In genomic region chr8:107435962-107436831, GRCm38 (mm10) we compare ENCODE assay signal across 8 mouse cellular contexts. TPM values are rescaled to one million over a fixed set of nuclear protein-coding genes. Genes with fewer than 3 reads are reported as not detected.
A peak's percentile ranks its signal among the peaks of the same experiment; 100 is the strongest.
DNase-seq lines count a peak whose midpoint lies in the region; ATAC-seq and TF ChIP-seq lines count a peak whose summit lies in the region.

TSS of gene Wwp2 (plus strand) at chr8:107436365.

- in situ Hi-C loops in CH12.LX (cut with MboI; ENCODE audit: low pct_ligation_motif_present, low pct_unique_long_range_greater_than_20kb, low sequenced_read_pairs): no loop called here

- WGBS in forebrain, embryonic 14.5 days: under 1% methylated on average over 48 of the region's 81 CpGs
- WGBS in liver, embryonic 15.5 days (ENCODE audit: insufficient replicate concordance): under 1% methylated on average over 81 of the region's 81 CpGs
- under 1% methylated on average over 63 of the region's 81 CpGs for WGBS in neural tube, embryonic 11.5 days
- 2% methylated on average over 46 of the region's 81 CpGs for WGBS in stomach, postnatal 0 days

- no peaks in the 10 kb centered on the region; the same call in 1 of the 2 replicates for H3K79me2 ChIP-seq in CH12.LX (replicated peaks; ENCODE audit: control insufficient read depth, extremely low read depth, insufficient read depth, poor library complexity, severe bottlenecking)

- no peak for TF ChIP-seq RAD21 in CH12.LX (IDR thresholded peaks at IDR 0.05; ENCODE audit: low read depth, low read length)

- peaks cover under 1% of the 10 kb centered on the region for H3K27me3 ChIP-seq in CH12.LX (replicated peaks)
- H3K27me3 ChIP-seq in forebrain, embryonic 14.5 days (replicated peaks; ENCODE audit: control insufficient read depth, insufficient read depth, low read length): no peaks in the 10 kb centered on the region
- no peaks in the 10 kb centered on the region for H3K27me3 ChIP-seq in liver, embryonic 15.5 days
- no peaks in the 10 kb centered on the region for H3K27me3 ChIP-seq in neural tube, embryonic 11.5 days (ENCODE audit: control insufficient read depth, insufficient read depth, low read length)
- H3K27me3 ChIP-seq in stomach, postnatal 0 days (ENCODE audit: control insufficient read depth, insufficient read depth, low read length): no peaks in the 10 kb centered on the region

- dilution Hi-C loops in CH12.LX (cut with MboI; ENCODE audit: extremely low pct_ligation_motif_present, extremely low pct_unique_long_range_greater_than_20kb, low sequenced_read_pairs): no loop called here

- no peaks in the 10 kb centered on the region for H3K9me3 ChIP-seq in CH12.LX (replicated peaks; ENCODE audit: low read length)
- no peaks in the 10 kb centered on the region for H3K9me3 ChIP-seq in forebrain, embryonic 14.5 days (replicated peaks; ENCODE audit: control insufficient read depth, low read length)
- H3K9me3 ChIP-seq in liver, embryonic 15.5 days (replicated peaks): no peaks in the 10 kb centered on the region
- H3K9me3 ChIP-seq in neural tube, embryonic 11.5 days (ENCODE audit: control insufficient read depth, low read length): no peaks in the 10 kb centered on the region
- no peaks in the 10 kb centered on the region for H3K9me3 ChIP-seq in stomach, postnatal 0 days (ENCODE audit: control insufficient read depth, low read length)

- no peak for TF ChIP-seq CTCF in CH12.LX (conservative IDR thresholded peaks at IDR 0.05 in 1 of 2, IDR thresholded peaks at IDR 0.05 in 1 of 2; ENCODE audit: low read depth in 2 of 2, low read length in 2 of 2)
- peak; percentile 14; the same call in 1 of the 2 replicates for TF ChIP-seq CTCF in stomach, postnatal 0 days (IDR thresholded peaks at IDR 0.05; ENCODE audit: low read depth)

- peak within 1 kb of the TSS; percentile 91 for H3K9ac ChIP-seq in CH12.LX (ENCODE audit: insufficient read depth, low read depth)
- peak within 1 kb of the TSS; percentile 84 for H3K9ac ChIP-seq in forebrain, embryonic 14.5 days (ENCODE audit: low read length)
- H3K9ac ChIP-seq in liver, embryonic 15.5 days: peak within 1 kb of the TSS; percentile 97
- peak within 1 kb of the TSS; percentile 82 for H3K9ac ChIP-seq in neural tube, embryonic 11.5 days (ENCODE audit: low read length)
- peak within 1 kb of the TSS; percentile 92 for H3K9ac ChIP-seq in stomach, postnatal 0 days (ENCODE audit: low read length)

- peak within 1 kb of the TSS; percentile 90 for H3K4me2 ChIP-seq in CH12.LX (ENCODE audit: insufficient read depth, low read depth, poor library complexity, severe bottlenecking)
- peak within 1 kb of the TSS; percentile 72 for H3K4me2 ChIP-seq in forebrain, embryonic 14.5 days (ENCODE audit: low read length)
- peak within 1 kb of the TSS; percentile 76 for H3K4me2 ChIP-seq in liver, embryonic 15.5 days
- peak within 1 kb of the TSS; percentile 69 for H3K4me2 ChIP-seq in neural tube, embryonic 11.5 days (ENCODE audit: low read depth)
- peak within 1 kb of the TSS; percentile 90 for H3K4me2 ChIP-seq in stomach, postnatal 0 days (replicated peaks; ENCODE audit: low read depth)

- peak; percentile 76 for ATAC-seq in cerebellum, adult (ENCODE audit: insufficient number of reproducible peaks, low FRiP score, low TSS enrichment)
- ATAC-seq in forebrain, embryonic 14.5 days: peak; percentile 92
- peak; percentile 67 for ATAC-seq in liver, embryonic 15.5 days (ENCODE audit: insufficient read depth)
- peak; percentile 92 for ATAC-seq in neural tube, embryonic 11.5 days (ENCODE audit: insufficient read depth, low FRiP score, low TSS enrichment)
- ATAC-seq in stomach, postnatal 0 days (ENCODE audit: low FRiP score, low TSS enrichment): peak; percentile 81

- peaks cover 13 to 37% of the 10 kb centered on the region in 2 experiments for H3K4me1 ChIP-seq in CH12.LX (ENCODE audit: control insufficient read depth in 1 of 2, insufficient read depth in 2 of 2)
- peaks cover 9% of the 10 kb centered on the region; the same call in 1 of the 2 replicates for H3K4me1 ChIP-seq in forebrain, embryonic 14.5 days (ENCODE audit: control insufficient read depth, insufficient read depth, low read length)
- peaks cover 49% of the 10 kb centered on the region for H3K4me1 ChIP-seq in liver, embryonic 15.5 days (replicated peaks)
- peaks cover 4% of the 10 kb centered on the region for H3K4me1 ChIP-seq in neural tube, embryonic 11.5 days (ENCODE audit: control insufficient read depth, insufficient read depth, low read length)
- 0 out of 2 replicates have a peak, but pooled peaks cover 4% of the 10 kb centered on the region for H3K4me1 ChIP-seq in stomach, postnatal 0 days (replicated peaks; ENCODE audit: control insufficient read depth, insufficient read depth)

- peaks cover 0 to 3% of the 10 kb centered on the region in 2 experiments for H3K36me3 ChIP-seq in CH12.LX (replicated peaks in 1 of 2; ENCODE audit: control insufficient read depth in 1 of 2, insufficient read depth in 1 of 2, low read length in 1 of 2)
- no peaks in the 10 kb centered on the region for H3K36me3 ChIP-seq in forebrain, embryonic 14.5 days (ENCODE audit: control insufficient read depth, insufficient read depth, low read length)
- H3K36me3 ChIP-seq in liver, embryonic 15.5 days (replicated peaks): no peaks in the 10 kb centered on the region
- H3K36me3 ChIP-seq in neural tube, embryonic 11.5 days (ENCODE audit: control insufficient read depth, insufficient read depth, low read length): no peaks in the 10 kb centered on the region
- H3K36me3 ChIP-seq in stomach, postnatal 0 days (ENCODE audit: control insufficient read depth, insufficient read depth, low read length): no peaks in the 10 kb centered on the region

- TF ChIP-seq EP300 in CH12.LX (IDR thresholded peaks at IDR 0.05; ENCODE audit: low read length): no peak
- no peak for TF ChIP-seq EP300 in stomach, postnatal 0 days (optimal IDR thresholded peaks at IDR 0.05)

- peak; percentile 66 for DNase-seq in CH12.LX (ENCODE audit: extremely low read depth)
- DNase-seq in forebrain, embryonic 14.5 days (ENCODE audit: low spot score): peak; percentile 81
- peak; percentile 82 to 84 for DNase-seq in heart, postnatal 10 days
- DNase-seq in kidney, postnatal 4 days: peak; percentile 84 to 90
- DNase-seq in neural tube, embryonic 11.5 days (ENCODE audit: low spot score): peak; percentile 85
- peak; percentile 87 for DNase-seq in stomach, postnatal 0 days (ENCODE audit: low spot score)

- H3K4me3 ChIP-seq in CH12.LX (replicated peaks in 1 of 3; ENCODE audit: low read depth in 2 of 3, low read length in 2 of 3, poor library complexity in 1 of 3): peak within 1 kb of the TSS; percentile 87 to 92 (median 89)
- peak within 1 kb of the TSS; percentile 81 for H3K4me3 ChIP-seq in forebrain, embryonic 14.5 days (ENCODE audit: low read depth, low read length)
- H3K4me3 ChIP-seq in liver, embryonic 15.5 days (replicated peaks): peak within 1 kb of the TSS; percentile 94
- peak within 1 kb of the TSS; percentile 85 for H3K4me3 ChIP-seq in neural tube, embryonic 11.5 days (ENCODE audit: low read depth, low read length)
- peak within 1 kb of the TSS; percentile 85 for H3K4me3 ChIP-seq in stomach, postnatal 0 days (ENCODE audit: low read depth, low read length)

- intact Hi-C loops in heart, postnatal 10 days (cut with DNase I): no loop called here

- H3K27ac ChIP-seq in CH12.LX (ENCODE audit: insufficient read depth, low read depth): peak within 1 kb of the TSS; percentile 65; the same call in 1 of the 2 replicates
- H3K27ac ChIP-seq in forebrain, embryonic 14.5 days (ENCODE audit: low read depth, low read length): peak within 1 kb of the TSS; percentile 88
- peak within 1 kb of the TSS; percentile 99 for H3K27ac ChIP-seq in liver, embryonic 15.5 days (replicated peaks)
- peak within 1 kb of the TSS; percentile 84 for H3K27ac ChIP-seq in neural tube, embryonic 11.5 days (ENCODE audit: low read depth, low read length)
- H3K27ac ChIP-seq in stomach, postnatal 0 days (replicated peaks): peak within 1 kb of the TSS; percentile 94

- peak; percentile 69; the same call in 1 of the 2 replicates for TF ChIP-seq POLR2A in CH12.LX (IDR thresholded peaks at IDR 0.05; ENCODE audit: low read depth, low read length)

TF ChIP-seq in CH12.LX, 34 proteins besides CTCF, POLR2A, EP300 and RAD21 (continues in another document):
- TF ChIP-seq SMC3 (IDR thresholded peaks at IDR 0.05; ENCODE audit: low read depth, low read length): no peak
- peak; percentile 93 for TF ChIP-seq USF2 (conservative IDR thresholded peaks at IDR 0.05; ENCODE audit: low read depth, low read length)
- 0 out of 2 replicates have a peak, but pooled peaks have one; percentile 45 for TF ChIP-seq KAT2A (IDR thresholded peaks at IDR 0.05; ENCODE audit: insufficient replicate concordance, low read length)
- no peak for TF ChIP-seq JUND (conservative IDR thresholded peaks at IDR 0.05; ENCODE audit: low read depth, low read length)
- no peak for TF ChIP-seq PAX5 (IDR thresholded peaks at IDR 0.05; ENCODE audit: low read length)
- TF ChIP-seq MAX (IDR thresholded peaks at IDR 0.05; ENCODE audit: low read length): peak; percentile 81; the same call in 1 of the 2 replicates
- TF ChIP-seq SIN3A (IDR thresholded peaks at IDR 0.05; ENCODE audit: low read length): no peak
- TF ChIP-seq ETS1 (conservative IDR thresholded peaks at IDR 0.05; ENCODE audit: low read depth, low read length): no peak
- TF ChIP-seq BHLHE40 (IDR thresholded peaks at IDR 0.05; ENCODE audit: low read depth, low read length): peak; percentile 96
- no peak for TF ChIP-seq MAZ (IDR thresholded peaks at IDR 0.05; ENCODE audit: low read depth, low read length)
- TF ChIP-seq NRF1 (IDR thresholded peaks at IDR 0.05; ENCODE audit: low read depth, low read length): peak; percentile 72
- no peak for TF ChIP-seq ZC3H11A (IDR thresholded peaks at IDR 0.05; ENCODE audit: low read depth, low read length)
- no peak; the same call in 1 of the 2 replicates for TF ChIP-seq MXI1 (IDR thresholded peaks at IDR 0.05; ENCODE audit: low read depth, low read length)
- TF ChIP-seq TCF12 (IDR thresholded peaks at IDR 0.05; ENCODE audit: low read depth, low read length): peak; percentile 68; the same call in 1 of the 2 replicates
- peak; percentile 72 for TF ChIP-seq HCFC1 (IDR thresholded peaks at IDR 0.05; ENCODE audit: low read depth, low read length)
- 0 out of 2 replicates have a peak, but pooled peaks have one; percentile 52 for TF ChIP-seq E2F4 (IDR thresholded peaks at IDR 0.05; ENCODE audit: insufficient replicate concordance, low read depth, low read length)
- no peak for TF ChIP-seq ZMIZ1 (IDR thresholded peaks at IDR 0.05; ENCODE audit: low read depth, low read length)

RNA-seq across cellular contexts. Expression of gene Wwp2, which starts in this region (rescaled TPM):
- total RNA-seq in CH12.LX (2012; rRNA removed) (19.7 and 20.7 TPM in 2 replicates), CH12.LX (2014; rRNA removed) (13.5 and 16.3 TPM in 2 replicates)
- polyA plus RNA-seq in CH12.LX (2012; ENCODE audit: insufficient read length, low read depth): 29.7 and 30.3 TPM in 2 replicates
- 38.8 and 40.4 TPM in 2 replicates for polyA plus RNA-seq in forebrain, embryonic 14.5 days (2014; fragmentation: Nextera tagmentation; extraction: Ambion mirVana)
- total RNA-seq in heart, postnatal 10 days (2021): 10 to 100 TPM; 27.2 to 30.1 TPM
- 29.7 and 32.3 TPM in 2 replicates for polyA plus RNA-seq in liver, embryonic 15.5 days (2015; fragmentation: Nextera tagmentation; extraction: Ambion mirVana)
- 70.6 and 76.2 TPM in 2 replicates for polyA plus RNA-seq in neural tube, embryonic 11.5 days (2014; fragmentation: Nextera tagmentation; extraction: Ambion mirVana)
- polyA plus RNA-seq in stomach, postnatal 0 days (2015; fragmentation: Nextera tagmentation; extraction: Ambion mirVana): 25.2 and 26.4 TPM in 2 replicates

Comparison
In these comparisons a context has a peak if more than half of its experiments do, and no peak if none do; other contexts are left out.
1. Peak in every context shown above with its lines: DNase-seq, ATAC-seq, H3K4me3 ChIP-seq and H3K27ac ChIP-seq.